Mouse (Mus musculus): ENCODE measurements at regions not wholly inside any gene's neighbourhood (a gene's known extent, or its start where the extent isn't known, plus 50 kb on each side); places are given as distances from the start of the nearest gene placed in this dataset.

GRCm38 (mm10) chr12:12147088-12147687 is 114.8 kb upstream of the Fam49a start:
- DNase-seq (ENCODE audit: low read depth): no peak

GRCm38 (mm10) chr12:12147847-12148246 is 114.1 kb upstream of the Fam49a start:
- DNase-seq (ENCODE audit: low read depth): no peak

- DNase-seq (ENCODE audit: low read depth): peak; percentile 16
Measured at GRCm38 (mm10) chr12:12148659-12149399, 113.1 kb upstream of the Fam49a start.

- DNase-seq (ENCODE audit: low read depth): no peak
Measured at GRCm38 (mm10) chr12:12164411-12164810, 97.5 kb upstream of the Fam49a start.

- DNase-seq (ENCODE audit: low read depth): no peak
Measured at GRCm38 (mm10) chr12:12170581-12170980, 91.4 kb upstream of the Fam49a start.

- DNase-seq (ENCODE audit: low read depth): peak; percentile 36
Measured at GRCm38 (mm10) chr12:12172087-12172823, 89.7 kb upstream of the Fam49a start.

GRCm38 (mm10) chr12:12176331-12177263 is 85.3 kb upstream of the Fam49a start:
- peak; percentile 89 for DNase-seq (ENCODE audit: low read depth)

- DNase-seq (ENCODE audit: low read depth): no peak
Measured at GRCm38 (mm10) chr12:12177264-12178043, 84.5 kb upstream of the Fam49a start.

GRCm38 (mm10) chr12:12178391-12178790 is 83.5 kb upstream of the Fam49a start:
- DNase-seq (ENCODE audit: low read depth): no peak

GRCm38 (mm10) chr12:12179292-12179865 is 82.6 kb upstream of the Fam49a start:
- no peak for DNase-seq (ENCODE audit: low read depth)

GRCm38 (mm10) chr12:12180986-12181385 is 81.0 kb upstream of the Fam49a start:
- no peak for DNase-seq (ENCODE audit: low read depth)

- DNase-seq (ENCODE audit: low read depth): no peak
Measured at GRCm38 (mm10) chr12:12181686-12182085, 80.3 kb upstream of the Fam49a start.

GRCm38 (mm10) chr12:12186353-12186752 is 75.6 kb upstream of the Fam49a start:
- DNase-seq (ENCODE audit: low read depth): no peak

- DNase-seq (ENCODE audit: low read depth): no peak
Measured at GRCm38 (mm10) chr12:12195066-12195465, 66.9 kb upstream of the Fam49a start.

- DNase-seq (ENCODE audit: low read depth): no peak
Measured at GRCm38 (mm10) chr12:12196627-12197026, 65.3 kb upstream of the Fam49a start.

GRCm38 (mm10) chr12:12208216-12208615 is 53.7 kb upstream of the Fam49a start:
- no peak for DNase-seq (ENCODE audit: low read depth)
